Mouse (Mus musculus): ENCODE results near the gene Usp20. TPM values are rescaled to one million over a fixed set of nuclear protein-coding genes. Genes with fewer than 3 reads are reported as not detected.
A peak's percentile ranks its signal among the peaks of the same experiment; 100 is the strongest.

Gene Usp20
- polyA plus RNA-seq, 1 experiment from 2014 or later, result 43.0 TPM

- WGBS, result 5% methylated on average over 13 of the region's 13 CpGs
- H3K27ac ChIP-seq, result peak overlapping the region; percentile 66
- no peak overlapping the region for H3K4me3 ChIP-seq
- no peaks in the 10 kb centered on the region for H3K9me3 ChIP-seq
- H3K4me1 ChIP-seq, result peaks cover 22% of the 10 kb centered on the region
- peak overlapping the region; percentile 0; the same call in 1 of the 2 replicates for H3K4me2 ChIP-seq (replicated peaks)
- ATAC-seq (ENCODE audit: low FRiP score, low read depth), result peak; percentile 84
- no peak overlapping the region for H3K9ac ChIP-seq
- peaks cover 9% of the 10 kb centered on the region; the same call in 1 of the 2 replicates for H3K36me3 ChIP-seq
- H3K27me3 ChIP-seq (replicated peaks), result no peaks in the 10 kb centered on the region
Observed at GRCm38 (mm10) chr2:31068246-31069113, 86.4 kb downstream of the Usp20 start.

GRCm38 (mm10) chr2:31069114-31069445 is 87.0 kb downstream of the Usp20 start:
- 62% methylated on average over 4 of the region's 4 CpGs for WGBS
- Histone ChIP-seq H3K27ac (peak overlapping the region; percentile 66), H3K9ac (no peak overlapping the region), H3K36me3 (peaks cover 13% of the 10 kb centered on the region; the same call in 1 of the 2 replicates), H3K4me3 (no peak overlapping the region), H3K27me3 (replicated peaks) (no peaks in the 10 kb centered on the region), H3K9me3 (no peaks in the 10 kb centered on the region), H3K4me2 (replicated peaks) (no peak overlapping the region; the same call in 1 of the 2 replicates), H3K4me1 (peaks cover 22% of the 10 kb centered on the region)
- 0 out of 2 replicates have a peak, but pooled peaks have one; percentile 37 for ATAC-seq (ENCODE audit: low FRiP score, low read depth)

- no peaks in the 10 kb centered on the region for H3K27me3 ChIP-seq (replicated peaks)
- no peak overlapping the region for H3K4me3 ChIP-seq
- 85% methylated on average over 7 of the region's 7 CpGs for WGBS
- peaks cover 13% of the 10 kb centered on the region; the same call in 1 of the 2 replicates for H3K36me3 ChIP-seq
- ATAC-seq (ENCODE audit: low FRiP score, low read depth), result no peak
- H3K4me2 ChIP-seq (replicated peaks), result no peak overlapping the region
- 0 out of 2 replicates have a peak overlapping the region, but pooled peaks have one; percentile 66 for H3K27ac ChIP-seq
- H3K9me3 ChIP-seq, result no peaks in the 10 kb centered on the region
- H3K4me1 ChIP-seq, result peaks cover 22% of the 10 kb centered on the region
- no peak overlapping the region for H3K9ac ChIP-seq
Observed at GRCm38 (mm10) chr2:31069506-31069905, 87.4 kb downstream of the Usp20 start.

Other genes starting within 250 kb of the Usp20 start
- 2.0 and 2.6 TPM in 2 replicates for gene 1700001O22Rik, start 178.6 kb upstream of the Usp20 start, polyA plus RNA-seq (2016; fragmentation: Nextera tagmentation; extraction: Ambion mirVana)
- 111 and 119 TPM in 2 replicates for gene Ntmt1, start 174.5 kb upstream of the Usp20 start, polyA plus RNA-seq (2016; fragmentation: Nextera tagmentation; extraction: Ambion mirVana)
- 38.0 and 41.3 TPM in 2 replicates for gene Asb6, start 151.9 kb upstream of the Usp20 start, polyA plus RNA-seq (2016; fragmentation: Nextera tagmentation; extraction: Ambion mirVana)
- 9.8 and 11.3 TPM in 2 replicates for gene Prrx2, start 147.3 kb upstream of the Usp20 start, polyA plus RNA-seq (2016; fragmentation: Nextera tagmentation; extraction: Ambion mirVana)
- gene Ptges, start 52.4 kb upstream of the Usp20 start, polyA plus RNA-seq (2016; fragmentation: Nextera tagmentation; extraction: Ambion mirVana), result 2.9 and 3.7 TPM in 2 replicates
- gene Tor1b, start 29.3 kb upstream of the Usp20 start, polyA plus RNA-seq (2016; fragmentation: Nextera tagmentation; extraction: Ambion mirVana), result 20.4 and 20.7 TPM in 2 replicates
- gene Tor1a, start 14.3 kb upstream of the Usp20 start, polyA plus RNA-seq (2016; fragmentation: Nextera tagmentation; extraction: Ambion mirVana), result 80.9 and 91.1 TPM in 2 replicates
- gene BC005624, start 78 bp upstream of the Usp20 start, polyA plus RNA-seq (2016; fragmentation: Nextera tagmentation; extraction: Ambion mirVana), result 81.7 and 85.0 TPM in 2 replicates
- gene Fnbp1, start 159.7 kb downstream of the Usp20 start, polyA plus RNA-seq (2016; fragmentation: Nextera tagmentation; extraction: Ambion mirVana), result 17.7 and 20.3 TPM in 2 replicates
- 38.4 and 38.8 TPM in 2 replicates for gene Gpr107, start 170.0 kb downstream of the Usp20 start, polyA plus RNA-seq (2016; fragmentation: Nextera tagmentation; extraction: Ambion mirVana)

Data from neural tube, embryonic 12.5 days (tissue).